Mouse (Mus musculus) layer of hippocampus, postnatal 25 days (tissue): Measurements from ENCODE around the gene Ubl5. TPM values are rescaled to one million over a fixed set of nuclear protein-coding genes. Genes with fewer than 3 reads are reported as not detected.

Experiments used
- DNase-seq, 2 experiments: peaks; one replicate each; pipeline ENCODE4 v3.0.0; 2022; ENCODE audit warnings: mixed read lengths in 2 of 2, low spot score in 1 of 2; ENCODE audit errors: extremely low spot score in 1 of 2
- total RNA-seq, 2 experiments: library from RNA; stranded (reverse); gene quantifications; 2 replicates each; pipeline ENCODE4 v1.2.3; 2021

Ubl5 gene
- total RNA-seq, 2 experiments from 2014 or later = 307 to 354 TPM

- DNase-seq = no peak
Measured at GRCm38 (mm10) chr9:20694721-20695235, 52.1 kb downstream of the Ubl5 start.

- no peak for DNase-seq
Measured at GRCm38 (mm10) chr9:20696107-20696712, 53.5 kb downstream of the Ubl5 start.

Other genes starting within 250 kb of the Ubl5 start
- 10 to 100 TPM; 26.7 to 30.6 TPM for gene Zfp26, start 182.7 kb upstream of the Ubl5 start, total RNA-seq
- gene Zfp426, start 150.1 kb upstream of the Ubl5 start, total RNA-seq = 10 to 100 TPM; 25.5 to 32.8 TPM
- 10 to 100 TPM; 40.7 to 48.8 TPM for gene Zfp266, start 121.5 kb upstream of the Ubl5 start, total RNA-seq
- 10 to 100 TPM; 20.4 to 22.1 TPM for gene Zfp846, start 61.6 kb upstream of the Ubl5 start, total RNA-seq
- gene Fbxl12, start 1.9 kb downstream of the Ubl5 start, total RNA-seq = 10 to 100 TPM; 14.7 to 23.3 TPM
- 10 to 100 TPM; 31.6 to 35.8 TPM for gene Pin1, start 9.2 kb downstream of the Ubl5 start, total RNA-seq
- 10 to 100 TPM; 52.6 to 54.3 TPM for gene Olfm2, start 103.5 kb downstream of the Ubl5 start, total RNA-seq
- 1 to 10 TPM; 1.2 to 2.5 TPM for gene Col5a3, start 172.2 kb downstream of the Ubl5 start, total RNA-seq
- gene Rdh8, start 175.6 kb downstream of the Ubl5 start, total RNA-seq = not detected
- gene A230050P20Rik, start 225.8 kb downstream of the Ubl5 start, total RNA-seq = 10 to 100 TPM; 50.7 to 77.1 TPM
- 10 to 100 TPM; 10.5 to 11.4 TPM for gene Angptl6, start 236.8 kb downstream of the Ubl5 start, total RNA-seq
- 10 to 100 TPM; 23.5 to 25.5 TPM for gene Ppan, start 245.3 kb downstream of the Ubl5 start, total RNA-seq